Mouse (Mus musculus): Measurements from ENCODE around the gene Bach2.

- no peak for TF ChIP-seq CTCF (IDR thresholded peaks at IDR 0.05; ENCODE audit: insufficient read depth, low read length)
- TF ChIP-seq POLR2A (IDR thresholded peaks at IDR 0.05; ENCODE audit: borderline replicate concordance, extremely low read depth, low read depth, low read length) = no peak
These were observed 272.3 kb downstream of the Bach2 start for GRCm38 (mm10) chr4:32510940-32511339.
